Mouse (Mus musculus) T-helper 2 cell (primary cell): Measurements from ENCODE around the gene Vmn2r41.
"Not testable (repeated sequence)": the region's sequence is repeated elsewhere in the genome, so short reads cannot be mapped to it uniquely, and the experiment has no call there.

Source experiments
- in situ Hi-C: fragments of 300-600 bp; cut with MboI, MseI; formaldehyde crosslinking; loops from one replicate; pipeline ENCODE4 v1.15.1; 2025; ENCODE audit warnings: high pct_unique_total_duplicates

Vmn2r41 gene

DNA sequence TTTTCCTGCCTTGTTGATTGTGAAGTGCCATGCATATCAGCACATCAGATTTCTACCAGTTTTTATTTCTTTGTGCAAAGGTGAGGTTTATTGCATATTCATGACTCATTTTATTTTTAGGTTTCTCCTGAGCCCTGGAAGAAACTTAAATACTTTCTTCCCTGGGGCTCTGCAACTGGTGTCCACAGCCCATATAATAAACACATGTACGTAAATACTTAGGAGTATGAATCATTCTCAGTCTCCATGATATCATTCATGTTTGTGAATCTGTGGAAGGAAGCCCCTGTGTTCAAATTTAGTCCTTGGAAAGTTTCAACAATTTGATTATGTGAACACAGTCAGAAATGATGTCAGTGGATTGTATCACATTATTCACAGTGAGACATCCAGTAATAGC, at the start of gene Vmn2r41:
TSS of gene Vmn2r41 (minus strand) at position 101 of the 400 bp plus-strand sequence.
- in situ Hi-C loops = not testable (repeated sequence)

DNA sequence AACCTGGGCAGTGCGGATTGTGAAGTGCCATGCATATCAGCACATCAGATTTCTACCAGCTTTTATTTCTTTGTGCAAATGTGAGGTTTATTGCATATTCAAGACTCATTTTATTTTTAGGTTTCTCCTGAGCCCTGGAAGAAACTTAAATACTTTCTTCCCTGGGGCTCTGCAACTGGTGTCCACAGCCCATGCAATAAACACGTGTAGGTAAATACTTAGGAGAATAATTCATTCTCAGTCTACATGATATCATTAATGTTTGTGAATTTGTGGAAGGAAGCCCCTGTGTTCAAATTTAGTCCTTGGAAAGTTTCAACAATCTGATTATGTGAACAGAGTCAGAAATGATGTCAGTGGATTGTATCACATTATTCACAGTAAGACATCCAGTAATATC, 38.8 kb upstream of the Vmn2r41 start, which contains the start of gene Vmn2r42:
TSS of gene Vmn2r42 (minus strand) at position 101 of the 400 bp plus-strand sequence.
- in situ Hi-C loops = not testable (repeated sequence)

GRCm38 (mm10) chr7:8092871-8093270, 68.6 kb downstream of the Vmn2r41 start:
- in situ Hi-C loops = loop anchor here (5.0 kb wide), 1 partner anchor 1784 kb away; no protein-coding TSS in a partner anchor
